Mouse (Mus musculus) heart, postnatal 25 days (tissue): ENCODE measurements at regions not wholly inside any gene's neighbourhood (a gene's known extent, or its start where the extent isn't known, plus 50 kb on each side); places are given as distances from the start of the nearest gene placed in this dataset.
"Not testable (repeated sequence)": the region's sequence is repeated elsewhere in the genome, so short reads cannot be mapped to it uniquely, and the experiment has no call there.

Experiments used
- DNase-seq: peaks from one replicate; pipeline ENCODE4 v3.0.0; 2022; ENCODE audit warnings: low spot score
- intact Hi-C: fragments of 180-260 bp; cut with DNase I; formaldehyde crosslinking; loops from one replicate; pipeline ENCODE4 v1.15.1; 2025

DNA sequence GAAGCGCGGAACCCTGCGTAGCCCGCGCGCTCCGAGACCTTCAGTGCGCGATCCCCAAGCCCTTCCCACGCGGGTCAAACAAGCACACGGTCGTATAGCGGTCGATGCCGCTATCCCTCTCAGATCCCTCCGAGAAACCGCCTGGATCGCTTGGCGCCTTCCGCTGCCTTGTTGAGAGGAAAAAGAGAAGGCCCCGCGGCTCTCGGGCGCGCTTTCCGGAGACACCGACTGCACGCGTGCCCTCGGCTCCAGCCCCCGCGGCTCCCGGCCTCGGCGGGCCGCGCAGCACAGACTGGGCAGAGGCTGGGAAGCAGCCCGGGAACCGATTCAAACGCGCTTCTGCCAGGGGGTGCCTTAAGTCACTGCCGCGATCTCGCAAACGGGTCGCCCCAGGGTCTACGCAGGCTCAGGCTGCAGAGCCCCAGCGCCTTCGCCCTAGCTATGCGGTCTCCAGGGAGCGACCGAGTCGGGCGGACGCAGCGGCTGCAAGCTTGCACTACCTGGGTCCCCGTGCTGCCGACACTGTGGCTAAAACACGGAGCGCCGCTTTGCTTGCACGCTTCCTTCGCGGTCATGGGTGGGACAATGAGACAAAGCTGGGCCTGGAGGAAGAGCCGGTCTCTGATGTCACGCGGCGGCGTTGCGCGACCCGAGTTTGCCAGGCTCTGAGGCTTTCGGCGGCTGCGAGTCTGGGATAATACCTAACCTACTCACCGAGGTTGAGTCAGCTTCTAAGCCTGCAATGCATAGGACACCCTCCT lies 87.3 kb downstream of the Crisp4 start:
- DNase-seq = no peak
- intact Hi-C loops = no loop called here

DNA sequence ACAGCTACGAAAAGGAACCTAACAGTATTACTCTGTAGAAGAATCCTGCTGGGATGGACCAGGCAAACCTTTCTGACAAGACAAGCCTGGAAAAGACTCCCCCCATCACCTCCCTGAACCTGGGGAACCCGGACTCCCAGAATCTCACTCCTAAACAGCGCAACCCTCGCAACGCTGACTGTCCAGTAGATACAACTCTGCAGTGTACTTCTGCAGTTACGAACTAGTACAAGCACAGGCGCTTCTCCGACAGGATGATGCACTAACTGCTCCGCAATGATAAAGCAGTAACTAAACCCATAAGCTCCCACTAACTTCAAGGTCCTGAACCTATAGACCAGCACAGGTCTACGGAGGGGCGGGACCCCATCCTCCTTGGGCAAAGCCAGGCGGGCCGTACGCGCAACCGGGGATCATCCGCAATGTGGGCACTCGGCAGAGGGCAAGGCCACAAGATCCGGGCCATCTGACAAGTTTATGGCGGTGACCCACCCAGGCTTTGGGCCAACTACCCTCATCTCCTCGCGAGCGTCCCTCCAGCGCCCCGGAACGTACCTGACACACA lies 88.0 kb downstream of the Crisp4 start:
- intact Hi-C loops = no loop called here
- DNase-seq = no peak

DNA sequence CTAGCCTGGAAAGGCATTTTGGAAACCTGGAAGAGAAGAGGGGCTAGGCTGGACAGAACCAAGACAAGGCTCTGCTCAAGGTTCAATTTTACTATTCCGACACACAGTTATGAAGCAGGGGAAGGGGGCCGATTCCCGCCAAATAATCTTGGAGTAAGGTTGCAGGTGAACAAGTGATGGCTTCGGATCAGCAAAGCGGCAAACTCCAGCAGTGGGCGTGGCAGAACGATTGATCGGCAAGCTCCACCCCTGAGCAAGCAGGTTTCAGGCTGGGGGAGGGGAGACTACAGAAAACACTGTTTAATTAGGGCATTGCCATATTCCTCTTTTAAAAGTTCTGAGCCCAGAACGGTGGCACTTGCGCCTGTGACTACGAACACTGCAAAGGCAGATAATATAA lies 88.7 kb downstream of the Crisp4 start:
- intact Hi-C loops, DNase-seq: not testable (repeated sequence)

DNA sequence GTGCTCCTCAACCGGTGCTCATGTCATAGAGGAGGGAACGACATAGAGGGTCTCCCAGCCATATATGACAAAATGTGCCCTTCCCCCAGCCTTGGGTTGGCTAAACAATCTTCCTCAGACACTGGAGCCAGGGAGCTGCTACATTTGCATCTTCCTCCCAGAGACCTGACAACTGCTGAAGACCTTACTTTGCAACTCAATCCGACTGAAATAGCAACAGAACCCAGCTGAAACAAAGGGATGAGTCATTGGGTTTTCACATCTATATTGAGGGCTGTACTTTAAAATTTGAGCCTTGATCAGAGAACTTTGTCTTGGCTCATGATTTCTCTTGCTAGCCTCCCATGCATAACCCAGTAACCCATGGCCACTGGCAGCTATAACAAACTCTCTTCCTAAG lies 115.5 kb downstream of the Crisp4 start:
- intact Hi-C loops = no loop called here

DNA sequence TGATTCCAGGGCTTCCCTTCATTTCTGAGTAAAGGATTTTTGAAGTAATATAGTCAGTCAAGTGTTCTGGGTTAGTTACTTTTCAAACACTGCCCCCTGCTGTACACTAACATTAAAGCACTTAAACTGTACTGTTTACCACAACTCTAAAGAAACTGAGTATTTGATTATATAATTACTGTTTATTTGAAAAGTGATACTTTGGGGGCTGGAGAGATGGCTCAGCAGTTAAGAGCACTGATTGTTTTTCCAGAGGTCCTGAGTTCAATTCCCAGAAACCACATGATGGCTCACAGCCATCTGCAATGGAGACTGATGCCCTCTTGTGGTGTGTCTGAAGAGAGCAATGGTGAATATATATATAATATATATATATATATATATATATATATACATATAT lies 132.8 kb downstream of the Crisp4 start:
- not testable (repeated sequence) for DNase-seq
- intact Hi-C loops = loop anchor here (2.0 kb wide), 1 partner anchor 848 kb away; no protein-coding TSS in a partner anchor

More for the DNA sequence above, 115.5 kb downstream of the Crisp4 start:
- no peak for DNase-seq

DNA sequence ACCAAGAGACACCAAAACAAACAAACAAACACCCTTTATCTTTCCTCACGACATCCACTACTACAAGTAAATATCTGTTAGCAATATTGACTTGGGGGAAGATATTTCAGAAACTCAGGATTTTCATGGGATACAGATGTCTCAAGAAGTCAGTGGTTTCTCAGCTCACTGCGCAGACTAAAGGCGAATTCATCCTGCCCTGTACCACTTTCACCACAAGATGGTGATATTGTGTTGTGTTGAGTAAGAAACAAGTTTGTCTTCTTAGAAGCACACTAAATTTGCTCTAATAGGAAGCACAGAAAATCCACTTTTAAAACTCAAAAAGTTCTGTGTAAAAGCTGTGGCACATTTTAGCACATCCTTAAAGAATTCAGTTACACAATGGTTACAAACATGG lies 165.1 kb downstream of the Crisp4 start:
- intact Hi-C loops = loop anchor here (10.0 kb wide), 1 partner anchor 124 kb away; no protein-coding TSS in a partner anchor
- DNase-seq = no peak

DNA sequence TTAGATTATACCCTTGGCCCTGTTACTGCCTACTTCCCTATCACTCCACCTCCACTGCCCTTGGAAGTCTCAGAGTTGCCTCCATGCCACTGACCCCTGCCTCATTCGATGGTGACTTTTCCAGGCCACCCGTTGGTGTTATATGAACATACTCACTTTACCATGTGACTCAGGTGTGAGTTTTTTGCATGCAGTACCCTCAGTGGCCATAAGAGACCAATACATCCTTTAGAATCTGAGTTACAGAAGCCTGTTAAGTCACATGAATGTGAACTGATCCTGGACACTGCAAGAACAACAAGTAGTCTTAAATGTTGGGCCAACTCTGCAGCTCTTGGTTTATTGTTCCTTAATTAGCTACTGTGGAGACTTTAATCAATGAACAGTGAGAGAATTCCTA lies 167.6 kb downstream of the Crisp4 start:
- intact Hi-C loops = no loop called here
- DNase-seq = no peak

DNA sequence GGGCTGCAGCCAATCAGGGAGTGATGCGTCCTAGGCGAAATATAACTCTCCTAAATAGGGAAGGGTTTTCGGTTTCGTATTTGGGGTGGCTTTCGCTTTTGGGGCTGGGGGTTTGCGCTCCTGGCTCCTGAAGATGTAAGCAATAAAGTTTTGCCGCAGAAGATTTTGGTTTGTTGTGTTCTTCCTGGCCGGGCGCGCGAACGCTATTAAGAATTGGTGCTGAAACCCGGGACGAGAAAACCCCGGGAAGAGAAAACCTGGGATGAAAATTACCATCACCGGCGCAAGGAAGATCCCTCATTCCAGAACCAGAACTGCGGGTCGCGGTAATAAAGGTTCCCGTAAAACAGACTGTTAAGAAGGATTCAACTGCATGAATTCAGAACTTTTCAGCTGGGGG lies 188.8 kb downstream of the Crisp4 start:
- intact Hi-C loops, DNase-seq: not testable (repeated sequence)

DNA sequence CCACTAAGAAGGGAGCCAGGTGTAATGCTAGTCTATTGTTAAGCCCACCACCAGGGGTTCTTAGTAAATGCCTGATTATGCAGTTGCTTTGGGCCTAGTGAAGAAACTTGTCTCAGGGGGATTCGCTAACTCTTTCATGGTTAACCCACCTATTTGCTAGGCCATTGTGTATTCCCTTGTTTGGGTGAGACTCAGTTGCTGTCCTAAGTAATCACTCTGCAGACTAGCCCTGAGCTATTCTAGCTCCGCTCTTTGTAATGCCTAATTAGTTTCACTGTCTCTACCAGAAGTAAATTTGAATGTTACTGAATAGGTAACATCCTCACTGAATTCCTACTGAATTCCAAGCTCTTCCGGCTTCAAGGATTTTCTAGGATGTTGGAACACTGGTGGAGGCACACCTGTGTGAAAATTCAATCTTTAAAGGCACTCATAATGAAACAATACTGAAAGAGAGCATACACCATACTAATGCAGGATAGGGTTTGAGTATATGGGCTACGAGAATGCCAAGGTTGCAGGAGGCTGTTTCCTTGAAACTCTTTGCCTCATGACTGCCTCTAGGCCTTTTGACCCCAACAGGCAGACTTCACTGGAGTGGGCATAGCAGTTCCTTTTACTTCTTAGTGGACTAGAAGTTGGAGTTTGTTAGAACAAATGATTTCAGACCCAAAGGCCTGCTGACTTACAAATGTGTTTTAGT lies 213.4 kb downstream of the Crisp4 start:
- intact Hi-C loops, DNase-seq: not testable (repeated sequence)
